In the genomic region with DNA sequence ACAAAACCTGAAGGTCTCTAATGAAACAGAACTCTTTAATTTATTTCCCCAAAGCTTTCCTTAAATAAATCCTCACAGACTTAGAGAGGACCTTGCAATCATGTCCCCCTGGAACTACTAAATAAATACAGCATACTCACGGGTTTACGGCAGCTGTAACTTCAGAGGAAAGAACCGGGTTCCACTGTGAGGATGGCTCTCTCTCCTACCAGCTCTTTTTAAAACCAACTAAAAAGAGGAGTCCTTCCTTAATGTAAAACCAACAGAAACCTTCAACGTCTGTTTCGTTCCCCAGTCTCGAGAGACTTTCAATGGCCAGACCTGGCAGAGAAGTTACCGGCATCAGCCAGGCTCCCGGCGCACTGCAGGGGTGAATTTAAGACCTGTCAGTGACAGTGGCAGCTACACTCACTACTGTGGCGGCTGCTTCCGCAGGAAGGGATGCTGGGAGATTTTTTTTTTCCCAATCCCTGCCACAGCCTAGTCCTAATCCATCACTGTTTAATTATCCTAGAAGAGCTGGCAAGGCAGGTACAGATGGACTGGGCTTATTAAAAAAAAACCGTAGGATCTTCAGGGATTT, we compare ENCODE assay signal across 8 mouse cellular contexts. TPM values are rescaled to one million over a fixed set of nuclear protein-coding genes. Genes with fewer than 3 reads are reported as not detected.
DNase-seq lines count a peak whose midpoint lies in the region; ATAC-seq lines count a peak whose summit lies in the region.

No protein-coding gene starts in this region.

- H3K27me3 ChIP-seq in heart, embryonic 12.5 days (replicated peaks), result no peaks in the 10 kb centered on the region
- no peaks in the 10 kb centered on the region for H3K27me3 ChIP-seq in megakaryocyte, embryonic 14.5 days (replicated peaks)

- DNase-seq in heart, adult 11 months, result peak; percentile 94
- DNase-seq in heart, adult 9 months (ENCODE audit: low spot score in 2 of 2), result no peak
- peak; percentile 74 to 77 for DNase-seq in cerebellum, postnatal 36 days
- peak; percentile 48 for DNase-seq in kidney, postnatal 14 days
- DNase-seq in right cerebral cortex, postnatal 36 days (ENCODE audit: low spot score in 2 of 2), result peak; percentile 43 to 53

- no peak overlapping the region for H3K27ac ChIP-seq in heart, embryonic 12.5 days (ENCODE audit: poor library complexity, severe bottlenecking)

- ATAC-seq in heart, embryonic 12.5 days (ENCODE audit: insufficient number of reproducible peaks, low FRiP score), result no peak
- no peak for ATAC-seq in granulocyte monocyte progenitor cell, adult 5-6 weeks (replicated peaks; ENCODE audit: poor library complexity, severe bottlenecking)

- 3% methylated on average over 12 of the region's 12 CpGs for WGBS in heart, embryonic 12.5 days

- peak overlapping the region; percentile 48 for H3K4me3 ChIP-seq in heart, embryonic 12.5 days
- H3K4me3 ChIP-seq in megakaryocyte, embryonic 14.5 days (replicated peaks), result peak overlapping the region; percentile 92

- H3K4me1 ChIP-seq in heart, embryonic 12.5 days (replicated peaks), result 0 out of 2 replicates have a peak, but pooled peaks cover 4% of the 10 kb centered on the region
- peaks cover 75% of the 10 kb centered on the region for H3K4me1 ChIP-seq in megakaryocyte, embryonic 14.5 days

- no peaks in the 10 kb centered on the region for H3K36me3 ChIP-seq in heart, embryonic 12.5 days
- peaks cover 13% of the 10 kb centered on the region for H3K36me3 ChIP-seq in megakaryocyte, embryonic 14.5 days (replicated peaks; ENCODE audit: low read length)

- H3K4me2 ChIP-seq in heart, embryonic 12.5 days, result peak overlapping the region; percentile 86

- H3K9me3 ChIP-seq in heart, embryonic 12.5 days (replicated peaks), result no peaks in the 10 kb centered on the region
- H3K9me3 ChIP-seq in megakaryocyte, embryonic 14.5 days, result no peaks in the 10 kb centered on the region

- peak overlapping the region; percentile 59 for H3K9ac ChIP-seq in heart, embryonic 12.5 days

RNA-seq across cellular contexts. Expression of gene Ttc39b, which starts 39.2 kb away (rescaled TPM):
- 1.2 and 2.2 TPM in 2 replicates for polyA plus RNA-seq in heart, embryonic 12.5 days (2016; fragmentation: Nextera tagmentation; extraction: Ambion mirVana)
- polyA plus RNA-seq in megakaryocyte, embryonic 14.5 days (2012; ENCODE audit: insufficient read depth, low replicate concordance), result 2.4 TPM in 1 of 2 replicates, not detected in the other
- 0.19 TPM in 1 of 2 replicates, not detected in the other for total RNA-seq in granulocyte monocyte progenitor cell, adult 5-6 weeks (2014; fragmentation: Nextera tagmentation)
- total RNA-seq in granulocyte monocyte progenitor cell, adult 5-6 weeks (2017), result 0.26 and 1.6 TPM in 2 replicates

Comparison
In these comparisons a context has a peak if more than half of its experiments do, and no peak if none do; other contexts are left out.
1. DNase-seq: peak in heart, adult 11 months (single experiment), cerebellum, postnatal 36 days (2 of 2), kidney, postnatal 14 days (single experiment) and right cerebral cortex, postnatal 36 days (2 of 2); none in heart, adult 9 months (0 of 2).